Mouse (Mus musculus): Measurements from ENCODE around the gene Cavin1. TPM values are rescaled to one million over a fixed set of nuclear protein-coding genes. Genes with fewer than 3 reads are reported as not detected.

The Cavin1 gene
- total and polyA plus RNA-seq, 3 experiments = 0.05 to 0.21 (median 0.13) TPM

DNA sequence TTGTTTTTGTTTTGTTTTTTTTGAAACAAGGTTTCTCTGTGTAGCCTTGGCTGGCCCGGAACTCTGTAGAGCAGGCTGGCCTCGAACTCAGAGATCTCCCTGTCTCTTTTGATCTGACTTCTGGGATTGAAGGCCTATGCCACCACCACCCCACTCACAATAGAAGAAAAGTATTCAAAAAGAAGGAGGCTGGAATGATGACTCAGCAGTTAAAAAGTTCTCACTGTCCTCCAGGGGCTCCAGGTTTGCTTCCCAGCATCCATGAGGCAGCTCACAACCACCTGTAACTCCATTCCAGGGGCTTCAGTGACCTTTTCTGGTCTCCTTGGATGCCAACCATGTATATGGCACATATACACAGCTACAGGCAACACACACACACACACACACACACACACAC is 28.1 kb upstream of the Cavin1 start:
- in situ Hi-C loops (cut with MboI; ENCODE audit: low pct_ligation_motif_present, low pct_unique_long_range_greater_than_20kb, low sequenced_read_pairs) = no loop called here
- no peak overlapping the region for H3K27ac ChIP-seq (ENCODE audit: insufficient read depth, low read depth)
- H3K4me3 ChIP-seq (replicated peaks in 1 of 3; ENCODE audit: low read depth in 2 of 3, low read length in 2 of 3, poor library complexity in 1 of 3) = no peak overlapping the region
- dilution Hi-C loops (cut with MboI; ENCODE audit: extremely low pct_ligation_motif_present, extremely low pct_unique_long_range_greater_than_20kb, low sequenced_read_pairs) = no loop called here
- H3K9ac ChIP-seq (ENCODE audit: insufficient read depth, low read depth) = no peak overlapping the region
- H3K9me3 ChIP-seq (replicated peaks; ENCODE audit: low read length) = no peaks in the 10 kb centered on the region
- H3K36me3 ChIP-seq (replicated peaks in 1 of 2; ENCODE audit: control insufficient read depth in 1 of 2, insufficient read depth in 1 of 2, low read length in 1 of 2) = no peaks in the 10 kb centered on the region
- no peak for DNase-seq (ENCODE audit: extremely low read depth)
- H3K27me3 ChIP-seq (replicated peaks) = peaks cover 2% of the 10 kb centered on the region
- no peaks in the 10 kb centered on the region for H3K79me2 ChIP-seq (replicated peaks; ENCODE audit: control insufficient read depth, extremely low read depth, insufficient read depth, poor library complexity, severe bottlenecking)
- peaks cover 6 to 26% of the 10 kb centered on the region in 2 experiments for H3K4me1 ChIP-seq (ENCODE audit: control insufficient read depth in 1 of 2, insufficient read depth in 2 of 2)
- TF ChIP-seq GABPA (IDR thresholded peaks at IDR 0.05; ENCODE audit: insufficient replicate concordance, low read depth, low read length) (no peak), RAD21 (IDR thresholded peaks at IDR 0.05; ENCODE audit: low read depth, low read length) (no peak), ZMIZ1 (IDR thresholded peaks at IDR 0.05; ENCODE audit: low read depth, low read length) (no peak), ELF1 (IDR thresholded peaks at IDR 0.05; ENCODE audit: low read depth, low read length) (no peak), ZC3H11A (IDR thresholded peaks at IDR 0.05; ENCODE audit: low read depth, low read length) (no peak), EP300 (IDR thresholded peaks at IDR 0.05; ENCODE audit: low read length) (no peak), POLR2AphosphoS2 (IDR thresholded peaks at IDR 0.05; ENCODE audit: low read depth, low read length) (no peak), MAFK (IDR thresholded peaks at IDR 0.05; ENCODE audit: insufficient replicate concordance, low read length) (peak; percentile 85)
- no peak overlapping the region for H3K4me2 ChIP-seq (ENCODE audit: insufficient read depth, low read depth, poor library complexity, severe bottlenecking)

DNA sequence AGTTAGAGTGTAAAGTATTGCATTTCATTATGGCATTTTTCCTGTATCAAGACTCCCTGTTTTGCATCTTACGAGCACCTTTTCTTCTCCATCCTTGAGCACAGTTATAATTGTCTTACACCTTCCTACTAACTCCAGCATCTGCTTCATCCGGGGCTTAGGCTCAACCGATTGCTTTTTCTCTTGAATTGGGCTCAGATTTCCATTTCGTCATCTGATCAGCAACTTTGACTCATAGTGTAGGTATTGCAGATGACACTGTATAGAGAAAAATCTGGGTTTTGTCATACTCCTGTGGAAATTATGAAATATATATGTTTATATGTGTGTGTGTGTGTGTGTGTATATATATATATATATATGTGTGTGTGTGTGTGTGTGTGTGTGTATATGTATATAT is 25.8 kb upstream of the Cavin1 start:
- peaks cover 6 to 14% of the 10 kb centered on the region in 2 experiments for H3K4me1 ChIP-seq (ENCODE audit: control insufficient read depth in 1 of 2, insufficient read depth in 2 of 2)
- no peaks in the 10 kb centered on the region for H3K36me3 ChIP-seq (replicated peaks in 1 of 2; ENCODE audit: control insufficient read depth in 1 of 2, insufficient read depth in 1 of 2, low read length in 1 of 2)
- peaks cover 2% of the 10 kb centered on the region for H3K27me3 ChIP-seq (replicated peaks)
- H3K4me3 ChIP-seq (replicated peaks in 1 of 3; ENCODE audit: low read depth in 2 of 3, low read length in 2 of 3, poor library complexity in 1 of 3) = no peak overlapping the region
- TF ChIP-seq SIN3A (IDR thresholded peaks at IDR 0.05; ENCODE audit: low read length) (no peak), UBTF (IDR thresholded peaks at IDR 0.05; ENCODE audit: low read depth, low read length) (no peak), MYC (IDR thresholded peaks at IDR 0.05; ENCODE audit: low read depth, low read length) (no peak), TBP (conservative IDR thresholded peaks at IDR 0.05; ENCODE audit: low read depth, low read length) (no peak), BHLHE40 (IDR thresholded peaks at IDR 0.05; ENCODE audit: low read depth, low read length) (no peak), JUND (conservative IDR thresholded peaks at IDR 0.05; ENCODE audit: low read depth, low read length) (no peak), USF2 (conservative IDR thresholded peaks at IDR 0.05; ENCODE audit: low read depth, low read length) (no peak), CTCF (conservative IDR thresholded peaks at IDR 0.05 in 1 of 2, IDR thresholded peaks at IDR 0.05 in 1 of 2; ENCODE audit: low read depth in 2 of 2, low read length in 2 of 2) (no peak), PAX5 (IDR thresholded peaks at IDR 0.05; ENCODE audit: low read length) (no peak), SMC3 (IDR thresholded peaks at IDR 0.05; ENCODE audit: low read depth, low read length) (no peak)
- dilution Hi-C loops (cut with MboI; ENCODE audit: extremely low pct_ligation_motif_present, extremely low pct_unique_long_range_greater_than_20kb, low sequenced_read_pairs) (no loop called here), in situ Hi-C loops (cut with MboI; ENCODE audit: low pct_ligation_motif_present, low pct_unique_long_range_greater_than_20kb, low sequenced_read_pairs) (no loop called here)
- DNase-seq (ENCODE audit: extremely low read depth) = no peak
- H3K9me3 ChIP-seq (replicated peaks; ENCODE audit: low read length) = no peaks in the 10 kb centered on the region
- no peaks in the 10 kb centered on the region for H3K79me2 ChIP-seq (replicated peaks; ENCODE audit: control insufficient read depth, extremely low read depth, insufficient read depth, poor library complexity, severe bottlenecking)
- no peak overlapping the region for H3K4me2 ChIP-seq (ENCODE audit: insufficient read depth, low read depth, poor library complexity, severe bottlenecking)
- H3K9ac ChIP-seq (ENCODE audit: insufficient read depth, low read depth) = no peak overlapping the region
- H3K27ac ChIP-seq (ENCODE audit: insufficient read depth, low read depth) = no peak overlapping the region

Data from CH12.LX (cell line).